Mouse (Mus musculus) hindbrain, embryonic 14.5 days (tissue): ENCODE data around the gene Tec. TPM values are rescaled to one million over a fixed set of nuclear protein-coding genes. Genes with fewer than 3 reads are reported as not detected.
A peak's percentile ranks its signal among the peaks of the same experiment; 100 is the strongest.

Source experiments
- ATAC-seq: fragments of 200-750 bp; cut with Nextera tagmentation; 2 replicates; pipeline ENCODE4 v1.8.0; 2017; ENCODE audit warnings: moderate number of reproducible peaks, mild to moderate bottlenecking, moderate TSS enrichment, moderate library complexity; ENCODE audit not compliant: low FRiP score
- DNase-seq: peaks from one replicate; pipeline ENCODE4 v3.0.0-alpha.2; 2015; ENCODE audit warnings: low spot score
- H3K27ac ChIP-seq: fragments of 300-500 bp; sonication (generic); 2 replicates; pipeline ENCODE4 v1.5.1; 2014; ENCODE audit warnings: mild to moderate bottlenecking, moderate library complexity
- H3K27me3 ChIP-seq: fragments of 300-500 bp; sonication (generic); 2 replicates; pipeline ENCODE4 v1.6.1; 2014; ENCODE audit warnings: mild to moderate bottlenecking, low read length, mixed read lengths; ENCODE audit not compliant: control insufficient read depth, insufficient read depth
- H3K36me3 ChIP-seq: fragments of 300-500 bp; sonication (generic); replicated peaks from 2 replicates; pipeline ENCODE4 v1.6.1; 2014; ENCODE audit not compliant: control insufficient read depth, insufficient read depth
- H3K4me1 ChIP-seq: fragments of 300-500 bp; sonication (generic); replicated peaks from 2 replicates; pipeline ENCODE4 v1.6.1; 2014; ENCODE audit warnings: antibody characterized with exemption, low read length, mixed read lengths; ENCODE audit not compliant: control insufficient read depth, insufficient read depth
- H3K4me2 ChIP-seq: fragments of 300-500 bp; sonication (generic); replicated peaks from 2 replicates; pipeline ENCODE4 v1.6.1; 2014; ENCODE audit warnings: mild to moderate bottlenecking, moderate library complexity
- H3K4me3 ChIP-seq: fragments of 300-500 bp; sonication (generic); replicated peaks from 2 replicates; pipeline ENCODE4 v1.5.1; 2014; ENCODE audit warnings: mild to moderate bottlenecking, low read length
- H3K9ac ChIP-seq: fragments of 300-500 bp; sonication (generic); 2 replicates; pipeline ENCODE4 v1.6.1; 2014
- H3K9me3 ChIP-seq: fragments of 300-500 bp; sonication (generic); 2 replicates; pipeline ENCODE4 v1.6.1; 2016; ENCODE audit warnings: low read length; ENCODE audit not compliant: control insufficient read depth
- WGBS: fragments of 180-500 bp; shearing (Covaris S2); extraction: QIAGEN DNeasy Blood & Tissue Kit; methylation state at CpG from one replicate; pipeline ENCODE4 v1.1.7; 2014; 5-methylcytosine and 5-hydroxymethylcytosine counted together
- polyA plus RNA-seq: library from polyadenylated mRNA; unstranded; fragments of >200 nt; fragmentation: Nextera tagmentation; extraction: Ambion mirVana; gene quantifications from 2 replicates; pipeline ENCODE4 v1.2.1, GENCODE M21; 2014

The Tec gene
- polyA plus RNA-seq, 1 experiment from 2014 or later: 7.6 TPM

GRCm38 (mm10) chr5:72811397-72811796 lies 56.9 kb downstream of the Tec start:
- 0 out of 2 replicates have a peak, but pooled peaks cover 4% of the 10 kb centered on the region for H3K4me1 ChIP-seq
- H3K36me3 ChIP-seq: no peaks in the 10 kb centered on the region
- peaks cover 6% of the 10 kb centered on the region; the same call in 1 of the 2 replicates for H3K9me3 ChIP-seq
- no peak overlapping the region for H3K27ac ChIP-seq
- ATAC-seq (no peak), DNase-seq (no peak)
- no peak overlapping the region for H3K4me3 ChIP-seq
- no peaks in the 10 kb centered on the region for H3K27me3 ChIP-seq
- no peak overlapping the region for H3K4me2 ChIP-seq
- 79% methylated on average over 3 of the region's 3 CpGs for WGBS
- H3K9ac ChIP-seq: no peak overlapping the region

- H3K9ac ChIP-seq: no peak overlapping the region
- no peak for DNase-seq
- H3K9me3 ChIP-seq: peaks cover 6% of the 10 kb centered on the region; the same call in 1 of the 2 replicates
- H3K4me2 ChIP-seq: no peak overlapping the region
- no peaks in the 10 kb centered on the region for H3K36me3 ChIP-seq
- H3K4me1 ChIP-seq: 0 out of 2 replicates have a peak, but pooled peaks cover 4% of the 10 kb centered on the region
- WGBS: 91% methylated on average over 8 of the region's 8 CpGs
- no peaks in the 10 kb centered on the region for H3K27me3 ChIP-seq
- no peak for ATAC-seq
- H3K4me3 ChIP-seq: no peak overlapping the region
- H3K27ac ChIP-seq: no peak overlapping the region
Observed at GRCm38 (mm10) chr5:72810990-72811389, 57.3 kb downstream of the Tec start.

- Histone ChIP-seq H3K4me3 (no peak overlapping the region), H3K27me3 (no peaks in the 10 kb centered on the region), H3K9me3 (peaks cover 6% of the 10 kb centered on the region; the same call in 1 of the 2 replicates), H3K36me3 (no peaks in the 10 kb centered on the region), H3K4me2 (no peak overlapping the region), H3K27ac (no peak overlapping the region; the same call in 1 of the 2 replicates), H3K4me1 (0 out of 2 replicates have a peak, but pooled peaks cover 4% of the 10 kb centered on the region), H3K9ac (no peak overlapping the region)
- no peak; the same call in 1 of the 2 replicates for ATAC-seq
- no peak for DNase-seq
- WGBS: 71% methylated on average over 2 of the region's 2 CpGs
Observed at GRCm38 (mm10) chr5:72809480-72809879, 58.8 kb downstream of the Tec start.

- 56% methylated on average over 14 of the region's 14 CpGs for WGBS
- DNase-seq (no peak), ATAC-seq (0 out of 2 replicates have a peak, but pooled peaks have one; percentile 11)
- Histone ChIP-seq H3K27me3 (no peaks in the 10 kb centered on the region), H3K36me3 (no peaks in the 10 kb centered on the region), H3K4me2 (0 out of 2 replicates have a peak overlapping the region, but pooled peaks have one; percentile 10), H3K4me3 (no peak overlapping the region), H3K4me1 (0 out of 2 replicates have a peak, but pooled peaks cover 4% of the 10 kb centered on the region), H3K9ac (no peak overlapping the region), H3K27ac (no peak overlapping the region; the same call in 1 of the 2 replicates), H3K9me3 (peaks cover 6% of the 10 kb centered on the region; the same call in 1 of the 2 replicates)
Observed at GRCm38 (mm10) chr5:72808456-72809111, 59.7 kb downstream of the Tec start.

GRCm38 (mm10) chr5:72802851-72803250 lies 65.4 kb downstream of the Tec start:
- Histone ChIP-seq H3K4me3 (no peak overlapping the region), H3K9me3 (no peaks in the 10 kb centered on the region), H3K4me1 (0 out of 2 replicates have a peak, but pooled peaks cover under 1% of the 10 kb centered on the region), H3K36me3 (no peaks in the 10 kb centered on the region), H3K27me3 (no peaks in the 10 kb centered on the region), H3K27ac (no peak overlapping the region), H3K9ac (no peak overlapping the region), H3K4me2 (no peak overlapping the region)
- WGBS: 77% methylated on average over 5 of the region's 5 CpGs
- DNase-seq: no peak
- no peak for ATAC-seq

GRCm38 (mm10) chr5:72798563-72798962 lies 69.7 kb downstream of the Tec start:
- Histone ChIP-seq H3K27ac (no peak overlapping the region), H3K4me3 (no peak overlapping the region), H3K9ac (no peak overlapping the region), H3K4me2 (no peak overlapping the region), H3K36me3 (no peaks in the 10 kb centered on the region), H3K4me1 (no peaks in the 10 kb centered on the region), H3K27me3 (no peaks in the 10 kb centered on the region), H3K9me3 (no peaks in the 10 kb centered on the region)
- 66% methylated on average over 4 of the region's 4 CpGs for WGBS
- no peak for DNase-seq
- no peak for ATAC-seq

- no peak for ATAC-seq
- Histone ChIP-seq H3K36me3 (no peaks in the 10 kb centered on the region), H3K4me1 (no peaks in the 10 kb centered on the region), H3K9me3 (no peaks in the 10 kb centered on the region), H3K4me2 (peak overlapping the region; percentile 32), H3K27ac (no peak overlapping the region), H3K27me3 (no peaks in the 10 kb centered on the region), H3K4me3 (no peak overlapping the region), H3K9ac (0 out of 2 replicates have a peak overlapping the region, but pooled peaks have one; percentile 10)
- no peak for DNase-seq
- WGBS: 67% methylated on average over 14 of the region's 14 CpGs
Observed at GRCm38 (mm10) chr5:72796186-72796613, 72.1 kb downstream of the Tec start.

GRCm38 (mm10) chr5:72793309-72793850 lies 74.9 kb downstream of the Tec start:
- Histone ChIP-seq H3K4me3 (no peak overlapping the region), H3K36me3 (no peaks in the 10 kb centered on the region), H3K4me2 (no peak overlapping the region), H3K9ac (no peak overlapping the region), H3K27me3 (no peaks in the 10 kb centered on the region), H3K4me1 (no peaks in the 10 kb centered on the region), H3K9me3 (no peaks in the 10 kb centered on the region), H3K27ac (no peak overlapping the region)
- no peak for DNase-seq
- 86% methylated on average over 3 of the region's 3 CpGs for WGBS
- no peak for ATAC-seq

- ATAC-seq (no peak), DNase-seq (no peak)
- Histone ChIP-seq H3K27me3 (no peaks in the 10 kb centered on the region), H3K4me2 (no peak overlapping the region), H3K36me3 (no peaks in the 10 kb centered on the region), H3K9ac (no peak overlapping the region), H3K4me3 (no peak overlapping the region), H3K27ac (no peak overlapping the region), H3K9me3 (no peaks in the 10 kb centered on the region), H3K4me1 (no peaks in the 10 kb centered on the region)
- WGBS: 29% methylated on average over 6 of the region's 6 CpGs
Observed at GRCm38 (mm10) chr5:72791789-72792188, 76.5 kb downstream of the Tec start.
